Mouse (Mus musculus) megakaryocyte, embryonic 14.5 days (primary cell): ENCODE measurements around the gene Pde7b. TPM values are rescaled to one million over a fixed set of nuclear protein-coding genes. Genes with fewer than 3 reads are reported as not detected.

ENCODE experiments used
- H3K27me3 ChIP-seq: replicated peaks from 2 replicates; pipeline ENCODE3; 2012; ENCODE audit warnings: inconsistent platforms
- H3K36me3 ChIP-seq: replicated peaks from 2 replicates; pipeline ENCODE3; 2012; ENCODE audit warnings: low read length, inconsistent platforms, mixed read lengths
- H3K4me1 ChIP-seq: 2 replicates; pipeline ENCODE4 v1.6.1; 2012; ENCODE audit warnings: inconsistent platforms
- H3K4me3 ChIP-seq: replicated peaks from 2 replicates; pipeline ENCODE3; 2012; ENCODE audit warnings: moderate library complexity, mild to moderate bottlenecking, inconsistent platforms
- H3K9me3 ChIP-seq: 2 replicates; pipeline ENCODE4 v1.6.1; 2012; ENCODE audit warnings: inconsistent platforms
- FLI1 ChIP-seq: IDR thresholded peaks from 2 replicates; pipeline ENCODE4 v1.6.1; 2012; ENCODE audit warnings: low read length, inconsistent platforms, mixed read lengths
- GATA1 ChIP-seq: IDR thresholded peaks from 3 replicates; pipeline ENCODE4 v1.6.1; 2012; ENCODE audit warnings: mixed read lengths, low read length, inconsistent platforms, borderline replicate concordance
- polyA plus RNA-seq: library from polyadenylated mRNA; stranded (reverse); fragments of >175 nt; gene quantifications from 2 replicates; pipeline ENCODE4 v1.2.3, GENCODE M21; 2012; ENCODE audit warnings: low replicate concordance; ENCODE audit not compliant: insufficient read depth

Pde7b gene
- polyA plus RNA-seq, 1 experiment, result 0.68 TPM

DNA sequence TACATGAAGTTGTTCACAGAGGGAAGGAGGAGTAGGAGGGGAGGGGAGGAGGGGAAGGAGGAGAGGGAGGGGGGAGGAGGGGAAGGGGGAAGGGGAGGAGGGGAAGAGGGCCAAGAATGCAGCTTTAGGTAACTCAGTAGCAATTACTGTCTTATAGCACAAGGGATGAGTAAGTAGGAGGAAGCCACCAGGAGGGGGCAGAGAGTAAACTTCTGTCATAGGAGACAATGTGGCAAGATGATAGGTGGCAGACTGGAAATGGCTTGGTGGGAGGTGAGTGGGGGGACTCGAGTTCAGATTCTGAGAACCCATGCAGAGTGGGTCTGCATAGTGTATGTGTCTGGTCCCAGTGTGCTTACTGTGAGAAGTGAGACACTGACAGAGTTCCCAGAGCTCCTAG is 234.1 kb downstream of the Pde7b start:
- Histone ChIP-seq H3K9me3 (no peaks in the 10 kb centered on the region), H3K4me1 (peaks cover 22% of the 10 kb centered on the region), H3K27me3 (no peaks in the 10 kb centered on the region), H3K4me3 (no peak overlapping the region), H3K36me3 (no peaks in the 10 kb centered on the region)
- TF ChIP-seq GATA1 (no peak), FLI1 (no peak)

DNA sequence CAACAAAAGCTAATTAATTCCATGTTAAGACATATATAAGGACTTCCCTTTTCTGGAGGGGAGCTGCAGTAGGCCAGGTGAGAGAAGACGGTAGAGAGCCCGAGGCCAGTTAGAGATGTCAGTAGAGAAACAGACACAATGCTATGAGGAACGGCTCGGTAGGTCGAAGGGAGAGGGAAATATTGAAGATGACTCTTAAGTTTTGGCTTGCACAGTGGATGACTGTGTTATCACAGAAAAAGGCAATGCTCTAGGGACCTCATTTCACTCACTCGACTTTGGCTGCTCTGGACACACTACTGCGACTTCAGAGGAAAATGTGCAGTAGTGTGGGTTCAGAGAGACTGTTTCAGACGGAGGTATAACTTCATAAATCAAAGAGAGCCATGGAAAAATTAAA is 234.6 kb downstream of the Pde7b start:
- H3K4me1 ChIP-seq, result peaks cover 22% of the 10 kb centered on the region
- no peak for TF ChIP-seq FLI1
- no peak for TF ChIP-seq GATA1
- no peaks in the 10 kb centered on the region for H3K27me3 ChIP-seq
- H3K4me3 ChIP-seq, result no peak overlapping the region
- H3K9me3 ChIP-seq, result no peaks in the 10 kb centered on the region
- H3K36me3 ChIP-seq, result no peaks in the 10 kb centered on the region

DNA sequence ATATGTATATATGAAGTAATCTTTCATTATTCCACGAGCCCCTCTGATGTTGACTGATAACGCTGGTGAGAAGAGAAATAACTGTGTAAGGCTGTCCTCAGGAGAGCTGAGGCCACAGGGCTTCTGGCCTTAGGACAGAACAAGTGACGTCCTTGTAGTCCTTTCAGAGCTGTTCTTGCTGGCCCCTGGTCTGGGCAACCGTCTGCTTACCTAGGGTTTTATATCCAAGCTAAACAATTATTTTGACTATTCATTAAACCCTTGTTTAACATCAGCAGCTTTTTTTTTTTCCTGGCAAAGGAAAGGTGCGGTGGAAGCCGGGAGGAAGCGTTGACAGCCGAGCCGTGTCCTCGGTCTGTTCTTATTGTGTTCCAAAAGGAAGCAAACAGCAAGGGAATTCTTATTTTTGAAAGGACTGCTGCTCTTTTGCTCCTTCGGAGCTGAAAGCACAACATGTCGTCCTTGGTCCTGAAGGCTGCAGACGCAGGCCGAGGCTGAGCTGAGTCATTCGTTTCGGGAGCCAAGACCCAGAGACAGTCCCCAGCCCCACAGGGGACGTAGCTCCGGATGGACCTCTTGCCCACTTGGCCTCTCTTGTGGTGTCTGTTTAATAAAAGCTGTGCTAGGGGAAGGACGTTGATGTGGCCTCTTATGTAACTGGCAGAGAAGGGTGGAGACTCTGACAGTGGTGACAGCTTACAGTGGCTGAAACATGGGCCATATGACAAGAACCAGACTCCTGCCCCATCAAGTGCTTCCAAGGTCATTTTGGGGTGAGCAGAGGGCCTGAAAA is 238.2 kb downstream of the Pde7b start:
- Histone ChIP-seq H3K36me3 (no peaks in the 10 kb centered on the region), H3K9me3 (no peaks in the 10 kb centered on the region), H3K4me1 (peaks cover 24% of the 10 kb centered on the region), H3K27me3 (no peaks in the 10 kb centered on the region), H3K4me3 (no peak overlapping the region)
- TF ChIP-seq FLI1 (no peak), GATA1 (no peak)

DNA sequence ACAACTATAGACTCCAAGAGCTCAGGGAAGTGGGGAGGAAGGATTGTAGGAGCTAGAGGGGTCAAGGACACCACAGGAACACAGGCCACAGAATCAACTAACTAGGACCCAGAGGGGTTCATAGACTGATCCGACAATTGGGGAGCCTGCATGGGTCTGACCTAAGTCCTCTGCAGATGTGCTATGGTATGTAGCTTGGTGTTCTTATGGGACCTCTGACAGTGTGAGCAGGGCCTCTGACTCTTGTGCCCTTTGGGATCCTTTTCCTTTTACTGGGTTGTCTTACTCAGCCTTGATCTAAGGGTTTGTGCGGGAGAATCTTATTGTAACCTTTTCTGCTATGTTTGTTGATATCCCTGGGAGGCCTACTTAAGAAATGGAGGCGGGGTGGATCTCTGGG is 239.1 kb downstream of the Pde7b start:
- H3K9me3 ChIP-seq, result no peaks in the 10 kb centered on the region
- H3K4me3 ChIP-seq, result no peak overlapping the region
- no peaks in the 10 kb centered on the region for H3K36me3 ChIP-seq
- TF ChIP-seq FLI1, result no peak
- TF ChIP-seq GATA1, result no peak
- H3K4me1 ChIP-seq, result peaks cover 25% of the 10 kb centered on the region
- no peaks in the 10 kb centered on the region for H3K27me3 ChIP-seq

DNA sequence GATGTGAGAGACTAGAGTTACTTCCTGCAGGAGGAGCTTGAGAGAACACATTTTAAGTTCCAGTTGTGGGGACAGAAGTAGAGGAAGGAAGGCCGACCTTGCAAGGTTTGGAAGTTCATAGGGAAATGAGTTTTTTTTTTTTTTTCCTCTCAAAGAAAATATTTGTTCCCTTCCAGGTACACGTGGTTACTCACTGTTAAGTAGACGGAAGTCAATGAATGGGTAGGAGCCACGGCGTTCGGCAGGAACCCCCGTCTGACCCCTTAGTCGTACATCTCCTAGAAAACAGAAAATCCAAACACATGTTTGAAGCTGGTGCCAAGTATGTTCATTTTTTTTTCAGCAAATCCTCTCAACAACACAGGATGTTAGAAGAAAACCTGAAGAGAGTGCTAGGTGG is 245.4 kb downstream of the Pde7b start:
- Histone ChIP-seq H3K36me3 (no peaks in the 10 kb centered on the region), H3K4me1 (peaks cover 10% of the 10 kb centered on the region; the same call in 1 of the 2 replicates), H3K4me3 (no peak overlapping the region), H3K27me3 (no peaks in the 10 kb centered on the region), H3K9me3 (no peaks in the 10 kb centered on the region)
- TF ChIP-seq FLI1, result no peak

DNA sequence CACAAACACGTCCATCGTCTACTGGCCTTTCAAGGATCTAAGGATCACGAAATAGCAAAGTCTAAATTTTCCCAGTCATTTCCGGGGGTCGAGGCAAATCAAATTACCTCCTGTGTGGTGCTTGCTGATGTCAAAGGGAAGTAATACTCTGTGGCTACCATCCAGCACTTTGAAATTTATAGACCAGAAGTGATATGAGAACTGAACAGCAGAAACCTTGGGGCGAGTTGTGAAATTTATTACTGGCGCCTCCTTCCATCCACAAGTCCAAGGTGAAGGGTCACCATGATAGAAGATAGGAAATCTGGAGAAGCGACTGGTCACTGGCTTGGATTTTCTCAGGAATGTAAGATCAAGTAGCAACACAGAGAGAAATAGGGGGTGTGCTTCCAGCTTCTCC is 246.4 kb downstream of the Pde7b start:
- no peak for TF ChIP-seq FLI1
- TF ChIP-seq GATA1, result no peak
- Histone ChIP-seq H3K27me3 (no peaks in the 10 kb centered on the region), H3K4me3 (no peak overlapping the region), H3K4me1 (peaks cover 16% of the 10 kb centered on the region), H3K9me3 (no peaks in the 10 kb centered on the region), H3K36me3 (no peaks in the 10 kb centered on the region)

DNA sequence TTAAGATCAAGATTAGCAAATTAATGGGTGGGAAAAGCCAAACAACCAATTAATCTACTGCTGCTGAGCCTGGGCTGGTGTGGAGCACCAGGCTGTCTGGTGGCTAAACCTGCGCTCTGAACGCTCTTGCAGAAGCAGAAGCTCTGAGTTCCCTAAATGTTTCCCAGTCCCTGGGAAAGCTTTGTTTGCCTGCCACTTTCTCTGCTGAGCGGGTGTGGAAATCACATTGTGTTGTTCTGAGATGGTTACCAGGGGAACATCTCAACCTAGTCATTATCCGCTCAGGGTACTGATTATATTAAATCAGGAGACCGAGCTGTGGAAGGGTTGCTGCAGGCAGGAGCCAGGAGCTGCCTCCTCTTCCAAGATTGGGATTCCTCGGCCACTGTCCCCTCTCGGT is 250.0 kb downstream of the Pde7b start:
- H3K36me3 ChIP-seq, result no peaks in the 10 kb centered on the region
- peaks cover 17% of the 10 kb centered on the region for H3K4me1 ChIP-seq
- H3K27me3 ChIP-seq, result no peaks in the 10 kb centered on the region
- no peak overlapping the region for H3K4me3 ChIP-seq
- TF ChIP-seq GATA1 (no peak), FLI1 (no peak)
- H3K9me3 ChIP-seq, result no peaks in the 10 kb centered on the region

DNA sequence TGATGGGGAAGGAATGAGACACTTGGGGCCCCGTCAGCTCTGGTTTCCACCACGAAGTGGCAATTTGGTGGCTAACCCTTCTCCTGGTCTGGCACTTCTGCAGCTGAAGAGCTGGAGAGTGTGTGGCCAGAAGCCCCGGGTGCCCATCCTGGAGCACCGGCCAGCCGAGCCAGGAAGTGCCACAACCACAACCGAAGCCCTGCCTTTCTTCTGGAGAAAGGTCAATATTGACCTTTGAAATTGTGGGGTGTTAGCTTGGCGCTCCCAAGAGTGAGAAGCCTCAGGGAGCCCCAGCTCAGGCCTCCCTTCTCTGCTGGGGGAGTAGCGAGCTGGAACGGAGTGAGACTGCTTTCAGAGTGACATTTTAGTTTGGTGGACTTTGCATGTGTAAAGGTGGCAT is 250.8 kb downstream of the Pde7b start:
- no peak for TF ChIP-seq GATA1
- TF ChIP-seq FLI1, result no peak
- Histone ChIP-seq H3K27me3 (no peaks in the 10 kb centered on the region), H3K9me3 (no peaks in the 10 kb centered on the region), H3K4me3 (no peak overlapping the region), H3K4me1 (peaks cover 17% of the 10 kb centered on the region), H3K36me3 (no peaks in the 10 kb centered on the region)

DNA sequence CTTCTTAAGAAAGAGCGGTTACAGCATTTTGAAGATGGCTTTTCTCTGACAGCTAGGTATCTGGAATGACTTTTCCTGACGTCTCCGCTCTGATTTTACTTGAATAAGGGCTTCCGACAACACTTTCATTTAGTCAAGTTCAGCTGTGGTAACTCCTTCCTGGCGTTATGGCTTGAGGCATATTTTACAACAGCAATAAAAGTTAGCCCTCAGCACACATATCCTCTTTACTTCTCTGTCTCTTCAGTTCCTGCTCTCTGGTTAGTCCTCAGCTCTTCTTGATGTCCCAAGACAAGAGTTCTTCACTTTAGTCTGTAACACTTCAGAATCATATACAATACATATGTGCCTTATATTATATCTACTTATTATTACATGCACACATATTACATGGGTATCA is 251.4 kb downstream of the Pde7b start:
- Histone ChIP-seq H3K9me3 (no peaks in the 10 kb centered on the region), H3K27me3 (no peaks in the 10 kb centered on the region), H3K4me1 (peaks cover 17% of the 10 kb centered on the region), H3K4me3 (no peak overlapping the region), H3K36me3 (no peaks in the 10 kb centered on the region)
- TF ChIP-seq FLI1, result no peak
- no peak for TF ChIP-seq GATA1

DNA sequence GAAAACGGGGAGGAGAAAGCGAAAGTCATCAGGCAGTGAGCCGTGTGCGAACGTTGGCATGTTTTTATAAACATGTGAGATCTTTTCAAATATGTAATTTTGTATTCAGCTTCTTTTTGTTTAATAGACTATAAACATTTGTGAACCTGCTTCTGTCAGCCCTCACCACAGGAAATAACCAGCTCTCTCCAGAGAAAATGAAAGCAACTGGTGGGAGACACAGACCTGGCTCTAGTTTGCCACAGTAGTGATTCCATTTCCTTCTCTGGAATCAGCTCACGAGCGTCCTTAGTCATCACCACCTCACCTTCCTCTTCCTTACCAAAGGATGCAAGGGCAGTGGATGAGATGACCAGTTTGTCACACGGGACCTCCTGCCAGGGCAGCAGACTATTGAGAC is 252.9 kb downstream of the Pde7b start:
- H3K4me3 ChIP-seq, result peak overlapping the region; percentile 75
- H3K36me3 ChIP-seq, result no peaks in the 10 kb centered on the region
- no peaks in the 10 kb centered on the region for H3K9me3 ChIP-seq
- TF ChIP-seq GATA1 (no peak), FLI1 (no peak)
- H3K4me1 ChIP-seq, result peaks cover 20% of the 10 kb centered on the region
- H3K27me3 ChIP-seq, result no peaks in the 10 kb centered on the region

DNA sequence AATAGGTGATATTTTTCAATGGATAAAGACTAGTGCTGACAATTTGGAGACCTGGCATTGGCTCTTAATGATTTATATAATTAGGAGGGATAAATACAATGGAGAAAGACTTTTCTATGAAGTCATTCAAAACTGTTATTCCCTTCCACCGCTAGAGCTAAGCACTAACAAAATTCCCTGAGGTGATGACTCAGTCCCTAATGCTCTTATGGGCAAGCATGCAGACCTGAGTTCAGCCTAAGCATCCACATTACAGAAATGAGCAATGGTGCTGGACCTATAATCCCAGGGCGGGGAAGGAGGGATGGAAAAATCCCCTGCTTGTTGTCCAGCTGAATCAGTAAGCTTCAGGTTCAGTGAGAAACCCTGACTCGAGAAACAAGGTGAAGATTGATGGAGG is 260.2 kb downstream of the Pde7b start:
- Histone ChIP-seq H3K9me3 (no peaks in the 10 kb centered on the region), H3K4me1 (peaks cover 28% of the 10 kb centered on the region), H3K36me3 (no peaks in the 10 kb centered on the region), H3K27me3 (no peaks in the 10 kb centered on the region), H3K4me3 (no peak overlapping the region)
- TF ChIP-seq GATA1 (no peak), FLI1 (no peak)
